Mouse (Mus musculus) neutrophil, adult 5-6 weeks (primary cell): ENCODE measurements around the gene Ngly1. TPM values are rescaled to one million over a fixed set of nuclear protein-coding genes. Genes with fewer than 3 reads are reported as not detected.

Experiments used
- ATAC-seq: fragments of 151-379, 151-347 bp; 2 replicates; pipeline ENCODE4 v1.8.0; 2017; ENCODE audit warnings: mild to moderate bottlenecking, moderate TSS enrichment; ENCODE audit not compliant: insufficient number of reproducible peaks, poor library complexity, low FRiP score, severe bottlenecking; ENCODE audit errors: extremely low read depth
- total RNA-seq: library from RNA; stranded (forward); fragments of 200-1000 nt; gene quantifications from 2 replicates; pipeline ENCODE4 v1.2.3, GENCODE M21; 2017

Ngly1 gene
- 81.8 TPM in 2 replicates for total RNA-seq

DNA sequence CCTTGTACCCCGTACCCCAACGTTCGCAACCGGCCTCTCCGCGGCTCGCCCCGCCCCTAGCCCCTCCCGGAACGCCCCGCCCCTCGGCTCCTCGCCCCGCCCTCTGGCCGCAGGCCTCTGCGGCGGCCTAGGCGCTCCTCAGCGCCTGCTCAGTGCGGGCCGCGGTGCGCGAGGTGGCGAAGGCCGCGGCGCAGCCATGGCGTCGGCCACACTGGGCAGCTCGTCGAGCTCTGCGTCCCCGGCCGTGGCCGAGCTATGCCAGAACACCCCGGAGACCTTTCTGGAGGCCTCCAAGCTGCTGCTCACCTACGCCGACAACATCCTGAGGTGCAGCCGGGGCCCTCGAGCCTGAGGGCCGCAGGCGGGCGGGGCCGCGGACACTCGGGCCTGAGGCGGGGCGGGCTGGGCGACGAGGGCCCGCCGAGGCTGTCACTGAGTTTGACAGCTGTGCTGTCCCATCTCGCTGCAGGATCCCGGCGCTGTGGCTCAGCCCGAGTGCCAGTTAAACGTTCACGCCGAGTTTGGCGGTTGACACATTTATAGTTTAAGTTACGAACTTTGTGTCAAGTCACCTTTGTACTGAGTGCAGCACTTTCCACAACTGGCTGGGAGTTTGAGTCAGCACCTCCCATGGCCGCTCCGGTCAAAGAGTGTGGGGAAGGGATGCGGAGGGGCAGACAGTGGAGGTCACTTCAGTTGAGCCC is at the start of gene Ngly1, which contains the start of gene Oxsm:
Gene Ngly1 (plus strand): TSS at position 110 of the 704 bp plus-strand sequence.
Gene Oxsm (minus strand): TSS at position 638 of the 704 bp plus-strand sequence.
- ATAC-seq, result peak; percentile 80

- ATAC-seq, result no peak
Measured at GRCm38 (mm10) chr14:16200220-16200912, 48.7 kb upstream of the Ngly1 start.

GRCm38 (mm10) chr14:16200969-16201638 is 48.0 kb upstream of the Ngly1 start:
- no peak for ATAC-seq

GRCm38 (mm10) chr14:16201673-16202072 is 47.4 kb upstream of the Ngly1 start:
- no peak for ATAC-seq

DNA sequence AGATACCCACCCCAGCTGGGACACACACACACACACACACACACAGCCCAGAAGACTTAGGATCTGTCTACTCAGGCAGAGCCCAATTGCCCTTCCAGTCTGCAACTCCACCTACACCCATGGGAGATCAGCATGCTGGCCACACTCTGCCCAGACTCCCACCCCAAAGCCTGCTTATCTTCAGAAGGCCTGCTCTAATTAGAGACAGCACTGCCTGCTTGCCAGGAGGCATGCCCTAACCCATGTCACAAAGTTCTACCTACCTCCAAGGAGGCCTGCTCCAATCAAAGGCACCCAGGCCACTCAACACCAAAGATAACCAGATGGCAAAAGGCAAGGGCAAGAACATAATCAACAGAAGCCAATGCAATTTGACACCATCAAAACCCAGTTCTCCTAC is 41.4 kb upstream of the Ngly1 start:
- ATAC-seq, result no peak

- peak; percentile 78 for ATAC-seq
Measured at GRCm38 (mm10) chr14:16219015-16219414, 30.1 kb upstream of the Ngly1 start.

GRCm38 (mm10) chr14:16229395-16229794 is 19.7 kb upstream of the Ngly1 start:
- ATAC-seq, result no peak

GRCm38 (mm10) chr14:16230581-16230980 is 18.5 kb upstream of the Ngly1 start:
- ATAC-seq, result no peak

- ATAC-seq, result no peak
Measured at GRCm38 (mm10) chr14:16233515-16233914, 15.6 kb upstream of the Ngly1 start.

GRCm38 (mm10) chr14:16236466-16236865 is 12.6 kb upstream of the Ngly1 start:
- no peak for ATAC-seq

GRCm38 (mm10) chr14:16242193-16242815 is 6.8 kb upstream of the Ngly1 start:
- no peak for ATAC-seq

GRCm38 (mm10) chr14:16242947-16243602 is 6.0 kb upstream of the Ngly1 start:
- ATAC-seq, result peak; percentile 83

- ATAC-seq, result peak; percentile 24; the same call in 1 of the 2 replicates
Measured at GRCm38 (mm10) chr14:16243603-16244209, 5.4 kb upstream of the Ngly1 start.

DNA sequence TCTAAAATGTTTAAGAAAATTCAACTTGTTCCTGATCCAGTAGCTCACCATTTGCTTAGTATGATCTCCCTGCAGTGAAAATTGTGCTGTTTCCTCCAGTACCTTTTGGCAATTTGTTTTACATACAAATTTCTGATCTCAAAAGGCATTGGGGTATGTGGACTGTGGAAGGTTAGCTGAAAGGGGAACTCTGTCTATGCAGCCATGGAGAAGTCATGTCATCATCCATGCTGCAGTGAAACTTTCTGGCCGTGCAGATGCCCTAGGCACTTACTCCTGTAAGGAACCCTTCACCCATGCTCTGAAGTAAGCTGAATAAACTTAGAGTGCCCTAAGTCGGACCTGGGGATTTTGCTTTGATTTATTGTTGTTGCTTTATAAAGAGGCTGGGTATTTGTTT is 4.7 kb upstream of the Ngly1 start:
- peak; percentile 20; the same call in 1 of the 2 replicates for ATAC-seq

DNA sequence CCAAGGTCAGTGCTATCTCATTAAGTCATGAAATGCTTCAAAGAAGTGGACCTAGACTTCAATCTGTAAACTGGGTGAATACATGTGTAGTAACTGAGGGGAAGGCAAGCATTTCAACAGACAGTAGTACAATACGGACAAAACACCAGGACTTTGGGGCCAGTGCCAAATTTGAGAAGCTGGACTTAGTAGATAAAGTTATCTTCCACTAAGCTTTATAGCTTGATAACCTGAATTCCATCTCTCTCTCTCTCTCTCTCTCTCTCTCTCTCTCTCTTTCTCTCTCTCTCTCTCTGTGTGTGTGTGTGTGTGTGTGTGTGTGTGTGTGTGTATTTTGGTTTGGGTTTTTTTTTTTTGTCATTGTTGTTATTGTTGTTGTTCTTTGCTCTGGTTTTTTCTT is 4.0 kb upstream of the Ngly1 start:
- no peak for ATAC-seq

DNA sequence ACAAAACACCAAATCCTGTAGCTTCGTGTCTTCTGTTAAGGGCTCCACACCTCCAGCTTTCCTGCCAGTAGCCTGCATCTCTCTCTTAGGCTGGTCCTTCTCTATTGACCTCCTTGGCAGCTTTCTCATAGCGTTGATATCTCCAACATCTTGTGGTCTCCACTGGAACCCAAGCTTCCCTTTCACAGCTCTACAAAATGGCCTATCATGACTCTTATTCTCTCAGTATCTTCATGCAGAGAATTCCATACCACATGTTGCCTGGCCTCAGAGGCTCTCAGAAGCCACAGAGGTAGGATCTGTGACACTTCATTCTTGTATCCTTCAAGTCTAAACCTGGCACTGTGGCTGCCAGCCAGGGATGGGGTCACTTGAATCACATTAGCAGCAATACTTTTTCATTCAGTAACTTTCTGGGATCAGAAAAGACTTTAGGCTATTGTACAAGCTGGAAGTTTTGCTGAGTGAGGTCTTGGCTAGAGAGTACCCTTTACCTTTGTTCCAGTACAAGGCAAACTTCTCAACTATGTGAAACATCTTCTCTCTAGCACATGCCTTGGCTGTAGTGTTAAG is 2.7 kb upstream of the Ngly1 start:
- no peak for ATAC-seq

DNA sequence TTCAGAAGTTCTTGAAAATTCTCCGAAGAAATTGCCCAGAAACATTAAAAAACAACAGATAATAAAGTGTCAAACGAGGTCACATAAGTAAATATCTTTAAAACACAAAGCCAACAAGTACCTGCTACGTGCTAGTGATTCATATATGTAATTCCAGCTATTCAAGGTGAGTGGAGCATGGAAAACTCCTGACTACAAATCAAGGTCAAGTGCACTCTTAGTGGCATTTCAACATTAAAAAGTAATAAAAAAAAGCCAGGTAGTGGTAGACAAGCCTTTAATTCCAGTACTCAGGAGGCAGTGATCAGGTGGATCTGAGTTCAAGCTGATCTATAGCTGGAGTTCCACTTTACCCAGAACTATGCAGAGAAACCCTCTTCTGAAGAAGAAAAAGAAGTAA is 945 bp upstream of the Ngly1 start:
- no peak for ATAC-seq

DNA sequence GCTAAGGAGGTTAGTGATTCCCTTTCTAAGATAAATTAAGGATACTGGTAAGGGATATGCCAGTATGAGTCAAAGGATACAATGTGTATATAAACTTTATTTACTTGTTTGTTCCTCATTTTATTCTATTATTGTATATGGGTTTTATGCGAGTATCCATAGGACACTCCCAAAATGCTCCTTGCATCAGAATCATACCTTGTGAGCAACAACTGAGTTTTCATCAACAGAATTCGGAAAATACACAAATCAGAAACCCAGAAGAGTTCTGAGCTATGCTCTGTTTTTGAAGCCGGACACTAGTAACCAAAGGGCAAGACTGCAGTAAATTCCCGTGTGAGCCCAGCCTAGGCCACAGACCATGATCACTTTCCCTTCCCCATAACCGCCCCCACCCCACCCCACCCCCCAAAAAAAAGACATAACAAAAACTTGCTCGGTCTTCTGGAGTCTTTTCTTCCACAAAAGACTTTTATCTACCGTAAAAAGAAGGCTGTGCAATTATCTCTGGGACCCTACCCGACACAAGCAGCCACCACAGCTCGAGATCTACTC is 400 bp upstream of the Ngly1 start:
- ATAC-seq, result no peak
